Mouse (Mus musculus) kidney, embryonic 16.5 days (tissue): ENCODE results near the gene Nkx3-2. TPM values are rescaled to one million over a fixed set of nuclear protein-coding genes. Genes with fewer than 3 reads are reported as not detected.

ENCODE experiments used
- ATAC-seq: fragments of 200-750 bp; cut with Nextera tagmentation; 2 replicates; pipeline ENCODE4 v1.8.0; 2017; ENCODE audit warnings: moderate TSS enrichment; ENCODE audit not compliant: low FRiP score, low TSS enrichment
- H3K27ac ChIP-seq: fragments of 300-500 bp; sonication (generic); 2 replicates; pipeline ENCODE4 v1.5.1; 2014; ENCODE audit warnings: low read length
- H3K27me3 ChIP-seq: fragments of 300-500 bp; sonication (generic); 2 replicates; pipeline ENCODE4 v1.6.1; 2014; ENCODE audit warnings: low read length, control low read depth, mixed read lengths; ENCODE audit not compliant: insufficient read depth
- H3K36me3 ChIP-seq: fragments of 300-500 bp; sonication (generic); 2 replicates; pipeline ENCODE4 v1.6.1; 2014; ENCODE audit warnings: low read length, control low read depth, mixed read lengths; ENCODE audit not compliant: insufficient read depth
- H3K4me1 ChIP-seq: fragments of 300-500 bp; sonication (generic); 2 replicates; pipeline ENCODE4 v1.6.1; 2014; ENCODE audit warnings: low read length, control low read depth, mixed read lengths; ENCODE audit not compliant: insufficient read depth
- H3K4me2 ChIP-seq: fragments of 300-500 bp; sonication (generic); replicated peaks from 2 replicates; pipeline ENCODE4 v1.6.1; 2014; ENCODE audit warnings: low read depth, low read length
- H3K4me3 ChIP-seq: fragments of 300-500 bp; sonication (generic); 2 replicates; pipeline ENCODE4 v1.5.1; 2014; ENCODE audit warnings: mild to moderate bottlenecking, low read length
- H3K9ac ChIP-seq: fragments of 300-500 bp; sonication (generic); replicated peaks from 2 replicates; pipeline ENCODE4 v1.6.1; 2014; ENCODE audit warnings: low read length
- H3K9me3 ChIP-seq: fragments of 300-500 bp; sonication (generic); 2 replicates; pipeline ENCODE4 v1.6.1; 2016; ENCODE audit warnings: low read length, control low read depth
- WGBS: fragments of 180-500 bp; shearing (Covaris S2); extraction: QIAGEN DNeasy Blood & Tissue Kit; methylation state at CpG from one replicate; pipeline ENCODE4 v1.1.7; 2014; 5-methylcytosine and 5-hydroxymethylcytosine counted together
- polyA plus RNA-seq: library from polyadenylated mRNA; unstranded; fragments of >200 nt; fragmentation: Nextera tagmentation; extraction: Ambion mirVana; gene quantifications from 2 replicates; pipeline ENCODE4 v1.2.1, GENCODE M21; 2015

The Nkx3-2 gene
- polyA plus RNA-seq, 1 experiment from 2014 or later = not detected

- WGBS = 79% methylated on average over 6 of the region's 6 CpGs
- peaks cover 61% of the 10 kb centered on the region for H3K36me3 ChIP-seq
Observed at GRCm38 (mm10) chr5:41788877-41789276, 24.6 kb upstream of the Nkx3-2 start.

GRCm38 (mm10) chr5:41781890-41782289 is 17.6 kb upstream of the Nkx3-2 start:
- Histone ChIP-seq H3K27me3 (no peaks in the 10 kb centered on the region), H3K27ac (no peak overlapping the region), H3K9me3 (no peaks in the 10 kb centered on the region), H3K4me1 (no peaks in the 10 kb centered on the region), H3K4me3 (no peak overlapping the region), H3K4me2 (no peak overlapping the region), H3K9ac (no peak overlapping the region), H3K36me3 (peaks cover 22% of the 10 kb centered on the region)
- WGBS = 85% methylated on average over 5 of the region's 5 CpGs
- no peak for ATAC-seq

More at GRCm38 (mm10) chr5:41788877-41789276, 24.6 kb upstream of the Nkx3-2 start:
- no peaks in the 10 kb centered on the region for H3K4me1 ChIP-seq
- no peaks in the 10 kb centered on the region for H3K9me3 ChIP-seq
- ATAC-seq = no peak
- H3K4me2 ChIP-seq = no peak overlapping the region
- H3K27ac ChIP-seq = no peak overlapping the region
- no peak overlapping the region for H3K4me3 ChIP-seq
- no peak overlapping the region for H3K9ac ChIP-seq
- no peaks in the 10 kb centered on the region for H3K27me3 ChIP-seq

GRCm38 (mm10) chr5:41780026-41780425 is 15.7 kb upstream of the Nkx3-2 start:
- no peak for ATAC-seq
- H3K4me1 ChIP-seq = peaks cover 8% of the 10 kb centered on the region

GRCm38 (mm10) chr5:41775728-41776127 is 11.4 kb upstream of the Nkx3-2 start:
- H3K9ac ChIP-seq = no peak overlapping the region
- H3K27me3 ChIP-seq = no peaks in the 10 kb centered on the region
- H3K36me3 ChIP-seq = no peaks in the 10 kb centered on the region
- no peaks in the 10 kb centered on the region for H3K9me3 ChIP-seq
- H3K27ac ChIP-seq = no peak overlapping the region
- H3K4me3 ChIP-seq = no peak overlapping the region
- 15% methylated on average over 6 of the region's 6 CpGs for WGBS
- no peak overlapping the region for H3K4me2 ChIP-seq
- peaks cover 8% of the 10 kb centered on the region for H3K4me1 ChIP-seq
- 0 out of 2 replicates have a peak, but pooled peaks have one; percentile 65 for ATAC-seq

More at GRCm38 (mm10) chr5:41780026-41780425, 15.7 kb upstream of the Nkx3-2 start:
- no peak overlapping the region for H3K4me3 ChIP-seq
- 78% methylated on average over 3 of the region's 3 CpGs for WGBS
- peaks cover 3% of the 10 kb centered on the region; the same call in 1 of the 2 replicates for H3K36me3 ChIP-seq
- H3K9ac ChIP-seq = no peak overlapping the region
- H3K9me3 ChIP-seq = no peaks in the 10 kb centered on the region
- no peak overlapping the region for H3K4me2 ChIP-seq
- no peaks in the 10 kb centered on the region for H3K27me3 ChIP-seq
- no peak overlapping the region for H3K27ac ChIP-seq

- Histone ChIP-seq H3K9me3 (no peaks in the 10 kb centered on the region), H3K4me3 (no peak overlapping the region), H3K27ac (no peak overlapping the region), H3K9ac (no peak overlapping the region), H3K4me1 (peaks cover 8% of the 10 kb centered on the region), H3K4me2 (no peak overlapping the region), H3K36me3 (no peaks in the 10 kb centered on the region), H3K27me3 (peaks cover under 1% of the 10 kb centered on the region; the same call in 1 of the 2 replicates)
- peak; percentile 61; the same call in 1 of the 2 replicates for ATAC-seq
- WGBS = 31% methylated on average over 3 of the region's 3 CpGs
Observed at GRCm38 (mm10) chr5:41775273-41775672, 11.0 kb upstream of the Nkx3-2 start.

GRCm38 (mm10) chr5:41768382-41769040 is 4.2 kb upstream of the Nkx3-2 start:
- Histone ChIP-seq H3K9ac (no peak overlapping the region), H3K27me3 (peaks cover 51% of the 10 kb centered on the region), H3K9me3 (no peaks in the 10 kb centered on the region), H3K4me3 (peak overlapping the region; percentile 35), H3K4me2 (peak overlapping the region; percentile 47), H3K27ac (no peak overlapping the region), H3K36me3 (no peaks in the 10 kb centered on the region), H3K4me1 (peaks cover 15% of the 10 kb centered on the region)
- ATAC-seq = 0 out of 2 replicates have a peak, but pooled peaks have one; percentile 66
- WGBS = 4% methylated on average over 21 of the region's 21 CpGs

GRCm38 (mm10) chr5:41767296-41768200 is 3.2 kb upstream of the Nkx3-2 start:
- Histone ChIP-seq H3K4me1 (peaks cover 19% of the 10 kb centered on the region), H3K27ac (no peak overlapping the region), H3K4me3 (peak overlapping the region; percentile 35), H3K27me3 (peaks cover 61% of the 10 kb centered on the region), H3K9ac (no peak overlapping the region), H3K36me3 (no peaks in the 10 kb centered on the region), H3K9me3 (no peaks in the 10 kb centered on the region), H3K4me2 (peak overlapping the region; percentile 47)
- ATAC-seq = no peak
- 5% methylated on average over 33 of the region's 33 CpGs for WGBS

- H3K27me3 ChIP-seq = peaks cover 71% of the 10 kb centered on the region
- no peak overlapping the region for H3K4me3 ChIP-seq
- H3K36me3 ChIP-seq = no peaks in the 10 kb centered on the region
- H3K9ac ChIP-seq = no peak overlapping the region
- no peak overlapping the region for H3K4me2 ChIP-seq
- no peak for ATAC-seq
- H3K9me3 ChIP-seq = no peaks in the 10 kb centered on the region
- WGBS = 2% methylated on average over 27 of the region's 27 CpGs
- peaks cover 24% of the 10 kb centered on the region for H3K4me1 ChIP-seq
- no peak overlapping the region for H3K27ac ChIP-seq
Observed at GRCm38 (mm10) chr5:41766406-41767010, 2.2 kb upstream of the Nkx3-2 start.

GRCm38 (mm10) chr5:41765626-41766405 is 1.5 kb upstream of the Nkx3-2 start:
- Histone ChIP-seq H3K9ac (no peak overlapping the region), H3K27ac (no peak overlapping the region), H3K36me3 (no peaks in the 10 kb centered on the region), H3K4me1 (peaks cover 26% of the 10 kb centered on the region), H3K9me3 (no peaks in the 10 kb centered on the region), H3K4me2 (no peak overlapping the region), H3K27me3 (peaks cover 78% of the 10 kb centered on the region), H3K4me3 (no peak overlapping the region)
- 2% methylated on average over 14 of the region's 14 CpGs for WGBS
- ATAC-seq = no peak
